Mouse (Mus musculus) neural tube, embryonic 11.5 days (tissue): ENCODE measurements around the gene 2210017I01Rik. TPM values are rescaled to one million over a fixed set of nuclear protein-coding genes. Genes with fewer than 3 reads are reported as not detected.

Source experiments
- ATAC-seq: fragments of 200-750 bp; cut with Nextera tagmentation; 2 replicates; pipeline ENCODE4 v1.8.0; 2017; ENCODE audit warnings: moderate number of reproducible peaks, mild to moderate bottlenecking, moderate TSS enrichment, moderate library complexity; ENCODE audit not compliant: insufficient read depth, low FRiP score, low TSS enrichment
- DNase-seq: peaks from one replicate; pipeline ENCODE4 v3.0.0-alpha.2; 2015; ENCODE audit warnings: low spot score
- H3K27ac ChIP-seq: fragments of 300-500 bp; sonication (generic); 2 replicates; pipeline ENCODE4 v1.5.1; 2014; ENCODE audit warnings: low read depth, mild to moderate bottlenecking, low read length
- H3K27me3 ChIP-seq: fragments of 300-500 bp; sonication (generic); 2 replicates; pipeline ENCODE4 v1.6.1; 2014; ENCODE audit warnings: mild to moderate bottlenecking, low read length, mixed read lengths; ENCODE audit not compliant: control insufficient read depth, insufficient read depth
- H3K36me3 ChIP-seq: fragments of 300-500 bp; sonication (generic); 2 replicates; pipeline ENCODE4 v1.6.1; 2014; ENCODE audit warnings: mild to moderate bottlenecking, low read length, moderate library complexity, mixed read lengths; ENCODE audit not compliant: control insufficient read depth, insufficient read depth
- H3K4me1 ChIP-seq: fragments of 300-500 bp; sonication (generic); 2 replicates; pipeline ENCODE4 v1.6.1; 2014; ENCODE audit warnings: low read length, mixed read lengths; ENCODE audit not compliant: control insufficient read depth, insufficient read depth
- H3K4me2 ChIP-seq: fragments of 300-500 bp; sonication (generic); 2 replicates; pipeline ENCODE4 v1.6.1; 2014; ENCODE audit warnings: low read depth, mild to moderate bottlenecking, moderate library complexity
- H3K4me3 ChIP-seq: fragments of 300-500 bp; sonication (generic); 2 replicates; pipeline ENCODE4 v1.5.1; 2014; ENCODE audit warnings: low read depth, low read length
- H3K9ac ChIP-seq: fragments of 300-500 bp; sonication (generic); 2 replicates; pipeline ENCODE4 v1.6.1; 2014; ENCODE audit warnings: mild to moderate bottlenecking, low read length
- H3K9me3 ChIP-seq: fragments of 300-500 bp; sonication (generic); 2 replicates; pipeline ENCODE4 v1.6.1; 2016; ENCODE audit warnings: low read length; ENCODE audit not compliant: control insufficient read depth
- WGBS: fragments of 180-500 bp; shearing (Covaris S2); extraction: QIAGEN DNeasy Blood & Tissue Kit; methylation state at CpG from one replicate; pipeline ENCODE4 v1.1.7; 2014; 5-methylcytosine and 5-hydroxymethylcytosine counted together
- polyA plus RNA-seq: library from polyadenylated mRNA; unstranded; fragments of >200 nt; fragmentation: Nextera tagmentation; extraction: Ambion mirVana; gene quantifications from 2 replicates; pipeline ENCODE4 v1.2.1, GENCODE M21; 2014

The 2210017I01Rik gene
- not detected in 2 replicates for polyA plus RNA-seq

- H3K9ac ChIP-seq: no peak within 1 kb of the TSS
- no peaks in the 10 kb centered on the region for H3K9me3 ChIP-seq
- no peak within 1 kb of the TSS for H3K27ac ChIP-seq
- no peak within 1 kb of the TSS for H3K4me2 ChIP-seq
- no peak within 1 kb of the TSS for H3K4me3 ChIP-seq
- ATAC-seq: no peak
- no peaks in the 10 kb centered on the region for H3K27me3 ChIP-seq
- no peak for DNase-seq
- no peaks in the 10 kb centered on the region for H3K36me3 ChIP-seq
- H3K4me1 ChIP-seq: no peaks in the 10 kb centered on the region
Measured at GRCm38 (mm10) chr3:92607392-92607791, at the start of gene 2210017I01Rik. Gene 2210017I01Rik (minus strand): TSS chr3:92607492.

GRCm38 (mm10) chr3:92656826-92657225, 49.5 kb upstream of the 2210017I01Rik start, which contains the start of gene Lce1b:
Gene Lce1b (minus strand): TSS chr3:92656926.
- ATAC-seq (no peak), DNase-seq (no peak)
- no peak within 1 kb of the TSS for H3K4me3 ChIP-seq
- H3K9me3 ChIP-seq: no peaks in the 10 kb centered on the region
- H3K4me2 ChIP-seq: no peak within 1 kb of the TSS
- no peak within 1 kb of the TSS for H3K27ac ChIP-seq
- H3K9ac ChIP-seq: no peak within 1 kb of the TSS
- H3K4me1 ChIP-seq: no peaks in the 10 kb centered on the region
- H3K36me3 ChIP-seq: no peaks in the 10 kb centered on the region
- no peaks in the 10 kb centered on the region for H3K27me3 ChIP-seq

- ATAC-seq (no peak), DNase-seq (no peak)
- H3K4me3 ChIP-seq: no peak within 1 kb of the TSS
- H3K9me3 ChIP-seq: no peaks in the 10 kb centered on the region
- no peaks in the 10 kb centered on the region for H3K27me3 ChIP-seq
- 100% methylated on average over 1 of the region's 1 CpGs for WGBS
- no peak within 1 kb of the TSS for H3K4me2 ChIP-seq
- H3K9ac ChIP-seq: no peak within 1 kb of the TSS
- no peaks in the 10 kb centered on the region for H3K4me1 ChIP-seq
- H3K27ac ChIP-seq: no peak within 1 kb of the TSS
- no peaks in the 10 kb centered on the region for H3K36me3 ChIP-seq
Measured at GRCm38 (mm10) chr3:92648207-92648606, 40.9 kb upstream of the 2210017I01Rik start, which contains the start of gene Lce1a1. Gene Lce1a1 (minus strand): TSS chr3:92648307.

- Histone ChIP-seq H3K9ac (no peak overlapping the region), H3K27ac (no peak overlapping the region), H3K9me3 (no peaks in the 10 kb centered on the region), H3K4me1 (no peaks in the 10 kb centered on the region), H3K4me3 (no peak overlapping the region), H3K27me3 (no peaks in the 10 kb centered on the region), H3K36me3 (no peaks in the 10 kb centered on the region), H3K4me2 (no peak overlapping the region)
- DNase-seq: no peak
- no peak for ATAC-seq
- 92% methylated on average over 15 of the region's 15 CpGs for WGBS
Measured at GRCm38 (mm10) chr3:92639854-92640253, 32.6 kb upstream of the 2210017I01Rik start.

GRCm38 (mm10) chr3:92638653-92638991, 31.3 kb upstream of the 2210017I01Rik start:
- Histone ChIP-seq H3K27ac (no peak overlapping the region), H3K9ac (no peak overlapping the region), H3K27me3 (no peaks in the 10 kb centered on the region), H3K4me2 (no peak overlapping the region), H3K36me3 (no peaks in the 10 kb centered on the region), H3K4me3 (no peak overlapping the region), H3K9me3 (no peaks in the 10 kb centered on the region), H3K4me1 (no peaks in the 10 kb centered on the region)
- ATAC-seq (no peak), DNase-seq (no peak)
- WGBS: 87% methylated on average over 3 of the region's 3 CpGs

- H3K4me3 ChIP-seq: no peak overlapping the region
- DNase-seq: no peak
- H3K4me1 ChIP-seq: no peaks in the 10 kb centered on the region
- H3K9ac ChIP-seq: no peak overlapping the region
- H3K9me3 ChIP-seq: no peaks in the 10 kb centered on the region
- no peaks in the 10 kb centered on the region for H3K36me3 ChIP-seq
- no peak overlapping the region for H3K4me2 ChIP-seq
- WGBS: 52% methylated on average over 1 of the region's 1 CpGs
- no peak overlapping the region for H3K27ac ChIP-seq
- H3K27me3 ChIP-seq: no peaks in the 10 kb centered on the region
- ATAC-seq: no peak
Measured at GRCm38 (mm10) chr3:92637745-92638652, 30.7 kb upstream of the 2210017I01Rik start.

- H3K4me3 ChIP-seq: no peak within 1 kb of the TSS
- H3K27ac ChIP-seq: no peak within 1 kb of the TSS
- no peaks in the 10 kb centered on the region for H3K9me3 ChIP-seq
- DNase-seq: no peak
- H3K36me3 ChIP-seq: no peaks in the 10 kb centered on the region
- 87% methylated on average over 2 of the region's 2 CpGs for WGBS
- H3K4me2 ChIP-seq: no peak within 1 kb of the TSS
- no peaks in the 10 kb centered on the region for H3K27me3 ChIP-seq
- H3K4me1 ChIP-seq: no peaks in the 10 kb centered on the region
- no peak for ATAC-seq
- H3K9ac ChIP-seq: no peak within 1 kb of the TSS
Measured at GRCm38 (mm10) chr3:92621560-92621959, 14.3 kb upstream of the 2210017I01Rik start, which contains the start of gene Lce6a. Gene Lce6a (minus strand): TSS chr3:92621660.

GRCm38 (mm10) chr3:92609804-92610203, 2.5 kb upstream of the 2210017I01Rik start:
- Histone ChIP-seq H3K4me3 (no peak overlapping the region), H3K27ac (no peak overlapping the region), H3K27me3 (no peaks in the 10 kb centered on the region), H3K4me1 (no peaks in the 10 kb centered on the region), H3K9me3 (no peaks in the 10 kb centered on the region), H3K9ac (no peak overlapping the region), H3K4me2 (no peak overlapping the region), H3K36me3 (no peaks in the 10 kb centered on the region)
- WGBS: 79% methylated on average over 1 of the region's 1 CpGs
- ATAC-seq (no peak), DNase-seq (no peak)

- H3K27ac ChIP-seq: no peak overlapping the region
Measured at GRCm38 (mm10) chr3:92602169-92602568, 5.1 kb downstream of the 2210017I01Rik start.

More at GRCm38 (mm10) chr3:92602169-92602568, 5.1 kb downstream of the 2210017I01Rik start:
- Histone ChIP-seq H3K4me3 (no peak overlapping the region), H3K4me2 (no peak overlapping the region), H3K36me3 (no peaks in the 10 kb centered on the region), H3K9me3 (0 out of 2 replicates have a peak, but pooled peaks cover 3% of the 10 kb centered on the region), H3K4me1 (no peaks in the 10 kb centered on the region), H3K27me3 (no peaks in the 10 kb centered on the region), H3K9ac (no peak overlapping the region)
- 40% methylated on average over 1 of the region's 1 CpGs for WGBS
- no peak for ATAC-seq
- no peak for DNase-seq
